Mouse (Mus musculus) adrenal gland, postnatal 10 days (tissue): Measurements from ENCODE around the gene Tepp. TPM values are rescaled to one million over a fixed set of nuclear protein-coding genes. Genes with fewer than 3 reads are reported as not detected.

Experiments
- DNase-seq: peaks from one replicate; pipeline ENCODE4 v3.0.0; 2021; ENCODE audit warnings: mixed read lengths
- long read RNA-seq, 2 experiments: library from polyadenylated mRNA; stranded (forward); transcript quantifications; one replicate each; pipeline ENCODE4 v2.0.0; 2021
- total RNA-seq, 2 experiments: library from RNA; stranded (reverse); gene quantifications; 2 replicates each; pipeline ENCODE4 v1.2.3; 2021

The Tepp gene
- total RNA-seq = not detected
- long read RNA-seq, experiment 1, partial matches to known transcripts = 0 of 1 reads
- long read RNA-seq, experiment 1, other reads (novel, unspliced or antisense) = 1 of 1 reads
- long read RNA-seq, experiment 2, partial matches to known transcripts = 0 of 1 reads
- long read RNA-seq, experiment 2, other reads (novel, unspliced or antisense) = 1 of 1 reads

DNA sequence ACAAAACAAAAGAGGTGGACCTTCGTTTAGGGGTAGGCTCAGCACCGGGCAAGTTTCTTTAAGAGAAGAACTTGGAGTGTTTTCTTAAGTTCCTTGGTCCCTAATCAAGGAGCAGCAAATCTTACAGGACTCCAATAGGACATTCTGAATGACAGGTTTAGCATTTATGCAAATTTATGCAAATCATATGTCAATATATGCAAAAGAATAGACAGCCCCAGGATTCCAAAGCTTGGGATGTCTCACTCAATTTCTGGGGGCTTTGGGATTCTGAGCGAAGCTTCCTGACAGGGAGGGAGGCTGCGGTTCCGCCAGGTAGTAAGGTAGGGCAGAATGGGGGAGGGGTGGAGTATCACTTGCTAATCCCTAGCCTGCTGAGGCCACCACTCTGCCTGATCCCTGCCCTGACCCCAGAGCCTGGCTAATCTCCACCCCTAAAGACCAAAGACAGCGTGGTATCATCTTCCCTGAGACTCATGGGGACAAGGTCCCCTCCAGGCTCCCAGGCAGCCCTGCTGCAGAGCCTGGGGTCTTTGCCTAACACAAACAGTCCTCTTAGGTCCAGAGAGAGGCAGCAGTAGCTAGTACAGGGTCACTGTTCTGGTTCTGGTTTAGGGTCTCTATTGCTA is at the start of gene Tepp:
Tepp (plus strand) TSS at position 225 of the 629 bp plus-strand sequence.
- no peak for DNase-seq

GRCm38 (mm10) chr8:95262181-95262580 is 48.2 kb upstream of the Tepp start:
- no peak for DNase-seq

DNA sequence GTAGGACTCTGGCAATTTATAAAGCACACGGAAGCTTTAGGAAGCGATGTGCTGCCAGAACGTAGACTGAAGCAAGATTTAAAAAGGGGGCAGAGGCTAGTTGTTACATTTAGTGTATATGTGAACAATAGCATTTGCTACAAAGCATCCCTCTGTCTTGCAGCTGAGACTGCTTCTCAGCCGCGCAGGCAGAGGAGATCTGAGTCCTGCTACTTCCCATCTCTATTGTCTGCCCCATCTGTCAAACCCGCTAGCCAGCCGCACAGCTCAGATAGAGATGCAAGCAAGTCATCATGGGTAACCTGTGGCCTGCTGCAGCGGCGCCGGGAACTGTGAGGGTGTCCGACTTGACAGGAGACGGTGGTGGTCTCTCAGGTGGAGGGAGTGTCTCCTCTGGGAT is 39.9 kb upstream of the Tepp start:
- DNase-seq = no peak

DNA sequence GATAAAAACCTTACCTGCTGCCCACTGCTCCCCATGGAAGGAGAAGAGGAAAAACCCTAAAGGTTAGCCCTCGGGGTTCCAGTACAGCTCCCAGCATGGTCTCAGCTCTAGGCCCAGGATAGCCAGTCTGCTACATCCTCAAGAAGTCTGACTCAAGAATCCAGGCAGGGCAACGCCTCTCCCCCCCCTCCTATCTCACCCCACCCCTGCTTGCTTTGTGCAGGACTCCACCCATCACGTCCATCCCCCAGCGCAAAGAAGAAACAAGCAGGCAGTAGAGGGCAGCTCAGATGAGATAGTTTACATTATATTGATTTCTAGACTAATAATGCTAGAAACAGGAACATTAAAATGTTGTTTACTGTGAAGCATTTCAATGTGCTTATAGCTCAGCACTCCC is 38.5 kb upstream of the Tepp start:
- DNase-seq = no peak

DNA sequence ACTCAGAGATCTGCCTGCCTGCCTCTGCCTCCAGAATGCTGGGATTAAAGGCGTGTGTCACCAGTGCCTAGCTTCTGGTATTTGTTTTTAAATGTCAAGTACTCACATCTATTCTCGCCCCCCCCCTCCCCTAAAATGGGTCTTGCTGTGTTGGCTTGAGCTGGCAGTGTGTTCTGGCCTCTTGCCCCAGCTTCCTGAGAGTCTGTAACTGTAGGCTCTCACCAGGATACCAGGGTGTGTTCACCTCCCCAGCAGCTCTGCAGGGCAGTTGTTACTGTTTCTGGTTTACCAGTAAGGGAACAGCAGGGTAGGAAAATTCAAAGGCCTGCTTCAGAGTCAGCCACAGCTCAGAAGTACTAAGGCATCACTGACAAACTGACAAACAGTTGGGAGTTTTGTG is 37.5 kb upstream of the Tepp start:
- peak; percentile 32 for DNase-seq

GRCm38 (mm10) chr8:95281493-95281892 is 28.9 kb upstream of the Tepp start:
- no peak for DNase-seq

GRCm38 (mm10) chr8:95289066-95289650 is 21.2 kb upstream of the Tepp start:
- DNase-seq = no peak

- peak; percentile 84 for DNase-seq
Observed at GRCm38 (mm10) chr8:95293172-95293571, 17.2 kb upstream of the Tepp start.

- peak; percentile 28 for DNase-seq
Observed at GRCm38 (mm10) chr8:95293891-95294290, 16.5 kb upstream of the Tepp start.

- DNase-seq = peak; percentile 61
Observed at GRCm38 (mm10) chr8:95302410-95302809, 8.0 kb upstream of the Tepp start.

DNA sequence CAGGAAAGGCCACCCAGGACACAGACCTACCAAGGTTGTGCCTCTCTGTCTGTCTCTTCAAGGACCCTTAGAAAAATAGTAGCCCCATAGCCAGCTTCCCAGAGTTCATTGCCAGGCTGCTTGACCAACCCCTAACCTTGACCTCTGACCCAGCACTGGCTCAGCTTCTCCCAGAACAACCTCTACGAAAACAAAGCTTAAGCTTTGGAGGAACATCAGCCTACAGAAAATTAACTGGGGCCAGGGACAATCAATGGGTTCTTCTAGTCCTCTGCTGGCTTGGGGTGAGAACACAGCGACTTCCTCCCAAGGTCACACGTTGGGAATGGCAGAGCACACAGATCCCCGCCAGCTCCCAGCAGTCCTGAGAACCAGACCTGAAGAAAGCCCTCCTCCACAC is 4.8 kb upstream of the Tepp start:
- no peak for DNase-seq

DNA sequence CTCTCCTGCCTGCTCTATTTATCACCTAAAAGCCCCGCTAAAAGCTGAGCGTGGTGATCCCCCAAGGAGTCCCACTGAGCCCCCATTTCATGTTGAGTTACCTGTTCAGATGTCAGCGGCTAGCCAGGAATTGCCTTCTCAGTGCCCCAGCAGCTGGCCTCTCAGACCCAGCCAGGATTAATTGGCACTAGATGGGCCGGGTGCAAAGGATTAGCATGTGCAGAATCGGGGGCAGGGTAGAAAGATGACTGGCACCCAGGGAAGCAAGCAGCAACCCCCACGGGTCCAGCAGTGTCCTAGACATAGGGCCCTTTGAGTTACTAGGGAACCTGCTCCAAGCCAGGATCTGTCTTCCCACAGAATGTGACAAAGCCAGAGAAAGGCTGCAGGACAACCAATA is 3.9 kb upstream of the Tepp start, which contains the start of gene Cngb1:
Cngb1 (minus strand) TSS at position 155 of the 400 bp plus-strand sequence.
- no peak for DNase-seq

DNA sequence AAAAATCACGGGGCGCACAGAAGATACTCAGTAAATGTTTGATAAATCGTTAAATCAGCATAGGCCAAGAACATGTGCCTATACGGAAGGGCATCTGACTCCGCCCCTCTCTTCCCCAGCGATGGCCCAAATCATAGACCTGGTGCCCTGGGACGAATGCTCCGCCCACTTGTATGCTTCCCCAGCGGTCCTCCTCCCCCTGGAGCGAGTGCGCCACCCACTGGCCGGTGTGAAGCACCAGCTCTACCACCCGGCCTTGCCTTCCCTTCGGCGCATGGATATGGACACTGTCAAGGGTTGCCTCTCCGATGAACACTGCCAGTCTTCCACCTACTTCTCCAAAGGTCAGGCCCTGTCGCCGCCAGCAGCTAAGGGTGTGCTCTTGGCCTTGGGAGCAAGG is 2.5 kb downstream of the Tepp start:
- DNase-seq = peak; percentile 74

DNA sequence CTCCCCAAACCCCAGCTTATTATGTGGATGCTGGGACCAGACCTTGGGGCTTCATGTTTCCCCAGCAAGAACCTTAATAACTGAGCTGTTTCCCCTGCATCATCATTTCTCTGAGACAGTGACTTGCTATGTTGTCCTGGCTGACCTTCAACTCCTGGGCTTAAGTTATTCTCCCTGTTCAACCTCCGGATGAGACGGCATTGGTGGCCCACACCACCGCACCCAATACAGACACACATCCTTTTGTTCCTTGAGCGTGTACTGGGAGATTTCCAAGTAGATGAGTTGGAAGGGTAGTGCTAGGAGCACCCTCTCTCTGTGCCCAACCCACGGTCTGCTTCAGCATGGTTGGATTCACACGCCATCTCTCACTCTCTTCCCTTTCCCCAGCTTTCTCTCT is 3.5 kb downstream of the Tepp start:
- DNase-seq = no peak

DNA sequence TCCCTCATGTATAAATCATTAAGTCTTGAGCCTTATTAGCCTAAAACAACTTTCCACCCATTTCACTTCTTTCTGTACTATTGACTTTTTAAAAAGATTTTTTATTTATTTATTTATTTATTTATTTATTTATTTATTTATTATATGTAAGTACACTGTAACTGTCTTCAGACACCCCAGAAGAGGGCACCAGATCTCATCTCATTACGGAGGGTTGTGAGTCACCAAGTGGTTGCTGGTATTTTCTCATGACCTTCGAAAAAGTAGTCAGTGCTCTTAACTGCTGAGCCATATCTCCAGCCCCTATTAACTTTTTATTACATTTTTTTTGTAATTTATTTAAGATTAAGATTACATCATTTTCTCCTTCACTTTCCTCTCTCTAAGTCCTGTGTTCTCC is 4.3 kb downstream of the Tepp start:
- DNase-seq = peak; percentile 44

DNA sequence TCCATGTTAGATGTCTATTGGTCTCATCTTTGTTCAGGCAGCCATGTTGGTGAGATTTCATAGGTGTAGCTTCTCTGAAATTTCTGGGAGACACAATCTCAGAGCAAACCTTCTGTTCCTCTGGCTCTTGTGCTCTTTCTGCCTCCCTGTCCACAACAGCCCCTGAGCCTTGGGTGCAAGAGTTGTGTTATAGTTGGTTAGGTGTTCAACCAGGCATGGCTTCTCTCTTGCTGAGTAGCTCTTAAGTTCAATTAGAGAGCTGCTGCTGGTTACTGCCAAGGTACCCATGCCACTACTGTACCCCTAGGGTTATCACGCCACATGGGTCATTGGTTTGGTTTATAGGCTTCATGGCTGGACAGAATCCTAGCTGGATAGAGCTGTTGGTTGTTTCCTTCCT is 5.0 kb downstream of the Tepp start:
- no peak for DNase-seq

- peak; percentile 75 for DNase-seq
Observed at GRCm38 (mm10) chr8:95320224-95321139, 10.1 kb downstream of the Tepp start.

GRCm38 (mm10) chr8:95323201-95323600 is 12.8 kb downstream of the Tepp start:
- DNase-seq = no peak

GRCm38 (mm10) chr8:95324646-95325045 is 14.3 kb downstream of the Tepp start:
- DNase-seq = no peak

DNA sequence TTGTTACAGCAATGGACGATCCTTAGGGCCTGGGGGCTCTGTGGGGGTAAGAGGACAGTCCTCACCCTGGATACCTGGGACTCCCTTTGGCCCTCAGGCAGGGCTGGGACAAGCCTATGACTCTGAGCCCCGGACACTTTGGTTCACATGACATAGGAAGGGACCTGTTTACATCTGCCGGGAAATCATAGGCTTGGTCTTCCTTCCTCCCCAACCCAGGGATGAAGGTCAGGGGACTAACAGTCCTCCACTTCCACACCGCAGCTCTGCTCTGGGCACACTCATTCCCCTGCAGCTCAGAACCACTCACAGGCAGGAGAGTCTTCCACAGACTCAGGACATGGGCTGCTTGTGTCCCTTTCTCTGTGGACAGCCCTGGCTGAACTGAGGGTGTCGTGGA is 16.5 kb downstream of the Tepp start:
- no peak for DNase-seq

DNA sequence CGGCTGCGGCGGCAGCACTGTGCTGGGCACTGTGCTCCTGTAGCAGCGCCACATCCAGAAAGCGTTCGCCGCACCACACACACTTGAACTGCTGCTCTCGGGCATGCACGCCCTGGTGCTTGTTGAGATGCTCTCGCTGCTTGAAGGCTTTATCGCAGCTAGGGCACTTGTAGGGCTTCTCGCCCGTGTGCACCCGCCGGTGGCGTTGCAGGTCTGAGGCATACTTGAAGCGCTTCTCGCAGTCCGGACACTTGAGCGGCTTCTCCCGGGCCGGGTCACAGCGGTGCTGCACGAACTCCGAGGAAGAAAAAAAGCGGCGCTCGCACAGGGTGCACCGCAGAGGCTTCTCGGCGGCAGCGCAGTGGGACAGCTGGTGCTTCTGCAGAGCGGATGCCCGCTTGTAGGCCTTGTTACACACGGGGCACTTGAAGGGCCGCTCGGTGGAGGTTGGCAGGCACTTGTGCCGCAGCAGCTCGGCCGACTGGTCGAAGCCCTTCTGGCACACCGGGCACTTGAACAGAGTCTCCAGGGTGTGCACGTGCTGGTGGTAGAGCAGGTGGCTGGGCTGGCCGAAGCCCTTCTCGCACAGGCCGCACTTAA is 17.6 kb downstream of the Tepp start:
- DNase-seq = no peak

DNA sequence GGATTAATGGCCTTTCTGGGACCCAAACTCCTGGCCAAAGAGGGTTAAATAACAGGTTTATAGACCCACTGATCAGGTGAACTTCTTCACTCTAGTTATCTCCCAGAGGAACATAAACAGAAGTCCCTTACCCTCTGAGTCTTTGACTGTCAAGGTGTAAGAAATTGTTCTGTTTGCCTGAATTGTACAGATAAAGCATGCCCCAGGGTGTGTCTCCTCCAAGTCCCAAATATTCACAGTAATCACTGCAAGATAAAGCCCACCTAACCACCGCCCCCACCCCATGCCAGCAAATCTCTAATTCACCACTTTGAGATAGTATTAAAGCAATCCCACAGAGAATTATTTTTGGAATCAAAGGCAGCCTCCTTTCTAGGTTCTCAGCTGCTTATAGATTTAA is 20.0 kb downstream of the Tepp start:
- no peak for DNase-seq
